Mouse (Mus musculus) c-Kit-positive CD71-positive TER-119-positive erythroid progenitor cells, embryonic 14.5 days (primary cell): Measurements from ENCODE around the gene Ercc2.

ENCODE experiments used
- DNase-seq: peaks from one replicate; pipeline ENCODE4 v3.0.0-alpha.2; 2013; ENCODE audit warnings: low spot score

Ercc2 gene

DNA sequence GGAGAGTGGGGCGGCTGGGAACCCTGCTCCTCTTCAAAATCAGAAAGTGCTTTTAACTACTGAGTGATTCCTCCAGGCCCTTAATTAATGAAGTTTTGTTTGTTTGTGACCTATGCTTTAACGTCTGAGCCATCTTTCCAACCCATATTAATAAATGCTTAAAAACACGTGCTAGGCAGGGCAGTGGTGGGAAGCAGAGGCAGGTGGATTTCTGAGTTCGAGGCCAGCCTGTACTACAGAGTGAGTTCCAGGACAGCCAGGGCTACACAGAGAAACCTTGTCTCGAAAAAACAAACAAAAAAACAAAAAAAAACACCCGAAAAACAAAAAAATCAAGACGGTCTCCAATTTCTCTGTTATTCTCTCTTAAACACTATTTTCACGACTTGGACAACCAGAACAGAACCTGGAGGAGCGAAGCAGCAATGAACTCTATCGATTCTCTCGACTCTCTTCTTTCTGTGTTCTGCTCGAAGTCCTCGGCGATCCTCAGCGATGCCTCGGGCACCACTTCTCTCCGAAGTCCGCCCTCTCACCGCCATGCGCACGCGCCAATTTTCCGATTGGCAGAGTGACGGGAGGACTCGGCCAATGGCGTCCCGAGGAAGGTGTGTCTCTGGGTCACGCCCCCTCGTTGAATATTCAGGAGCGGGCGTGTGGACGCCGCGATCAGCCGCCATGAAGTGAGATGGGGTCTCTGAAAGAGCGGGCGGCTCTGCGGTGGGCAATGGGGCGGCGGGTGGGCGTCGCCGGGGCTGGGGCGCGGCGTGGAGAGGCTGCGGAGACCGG, at the start of gene Ercc2:
Gene Ercc2 (plus strand): TSS at position 634 of the 789 bp plus-strand sequence.
- peak; percentile 99 for DNase-seq

GRCm38 (mm10) chr7:19332709-19333352, 49.0 kb upstream of the Ercc2 start:
- DNase-seq: no peak

DNA sequence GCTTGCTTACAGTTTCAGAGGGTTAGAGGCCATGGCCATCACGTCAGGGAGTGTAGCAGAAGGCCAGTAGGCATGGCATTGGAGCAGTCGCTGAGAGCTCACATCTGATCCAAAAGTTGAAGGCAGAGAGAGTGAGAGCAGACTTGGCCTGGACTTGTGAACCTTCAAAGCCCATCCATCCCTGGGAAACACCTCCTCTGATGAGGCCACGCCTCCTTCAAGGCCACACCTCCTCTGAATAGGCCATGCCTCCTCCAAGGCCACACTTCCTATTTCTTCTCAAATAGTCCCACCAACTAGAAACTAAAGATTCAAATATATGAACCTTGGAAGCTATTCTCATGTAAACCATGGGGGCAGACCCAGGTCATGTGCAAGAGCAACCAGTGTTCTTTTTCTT, 46.2 kb upstream of the Ercc2 start:
- DNase-seq: no peak

GRCm38 (mm10) chr7:19337122-19337521, 44.7 kb upstream of the Ercc2 start:
- DNase-seq: no peak

- DNase-seq: no peak
Measured at GRCm38 (mm10) chr7:19338060-19338459, 43.8 kb upstream of the Ercc2 start.

DNA sequence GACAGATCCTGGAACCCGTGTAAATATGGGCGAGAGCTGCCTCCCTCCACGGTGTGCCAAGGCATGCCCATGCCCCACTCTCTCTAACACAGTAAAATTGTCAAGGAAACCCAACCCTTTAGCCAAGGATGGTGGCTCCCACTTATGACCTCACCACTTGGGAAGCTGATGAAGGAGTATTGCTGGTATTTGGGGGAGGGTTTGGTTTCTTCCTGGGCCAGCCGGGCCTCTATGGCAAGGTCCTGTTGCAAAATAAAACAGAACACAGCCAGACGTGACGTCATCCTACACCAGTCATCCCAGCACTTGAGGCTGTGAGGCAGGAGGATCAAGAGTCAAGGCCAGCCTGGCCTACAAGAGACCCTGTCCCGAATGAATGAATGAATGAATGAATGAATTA, 43.2 kb upstream of the Ercc2 start:
- DNase-seq: no peak

DNA sequence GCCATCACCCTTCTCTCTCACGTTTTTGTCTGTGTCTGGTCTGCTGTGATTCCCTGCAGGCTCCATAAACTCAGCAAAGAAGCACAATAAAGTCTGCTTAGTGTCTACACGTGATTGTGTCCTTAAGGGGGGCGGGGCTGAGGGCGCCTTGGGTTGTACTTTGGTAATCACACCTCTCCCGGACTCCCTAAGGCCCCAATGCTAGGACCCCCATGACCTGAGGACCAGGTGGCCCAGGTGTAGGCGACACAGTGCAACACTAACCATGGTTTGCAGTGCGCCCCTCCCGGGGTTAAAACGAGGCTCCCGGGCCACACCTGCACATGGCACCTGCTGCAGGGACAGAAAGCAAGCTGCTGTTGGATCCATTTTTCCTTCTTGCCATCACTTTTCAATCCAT, 40.6 kb upstream of the Ercc2 start:
- DNase-seq: no peak

DNA sequence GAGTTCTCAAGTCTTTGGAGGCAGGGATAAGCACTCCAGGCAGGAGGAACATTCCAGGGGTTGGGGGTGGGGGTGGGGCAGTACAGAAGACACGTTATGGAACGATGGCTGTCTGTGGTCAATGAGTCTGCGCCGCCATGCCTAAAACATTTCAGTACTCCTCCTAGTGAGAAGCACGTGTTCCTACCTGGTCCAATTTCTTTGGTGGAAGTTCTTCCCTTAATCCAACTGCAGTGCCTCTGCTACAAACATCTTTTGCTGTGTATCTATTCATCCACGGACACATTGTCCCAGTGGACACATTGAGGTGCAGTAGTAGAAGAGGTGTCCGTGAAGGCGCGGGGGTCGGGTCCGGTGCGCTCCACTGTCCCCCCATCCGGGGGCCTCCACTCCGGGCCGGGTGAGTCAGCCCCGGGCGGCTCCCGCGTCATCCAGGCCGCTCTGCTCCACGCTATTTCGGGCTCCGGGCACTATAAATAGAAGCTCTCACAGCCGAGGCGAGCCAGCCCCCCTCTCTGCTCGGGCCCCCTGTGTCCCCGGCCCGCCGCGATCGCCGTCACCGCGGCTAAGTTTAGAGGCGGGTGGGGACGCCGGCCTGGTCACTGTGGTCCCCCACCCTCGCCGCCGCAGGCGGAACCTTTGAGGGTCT, 39.9 kb upstream of the Ercc2 start:
- no peak for DNase-seq

DNA sequence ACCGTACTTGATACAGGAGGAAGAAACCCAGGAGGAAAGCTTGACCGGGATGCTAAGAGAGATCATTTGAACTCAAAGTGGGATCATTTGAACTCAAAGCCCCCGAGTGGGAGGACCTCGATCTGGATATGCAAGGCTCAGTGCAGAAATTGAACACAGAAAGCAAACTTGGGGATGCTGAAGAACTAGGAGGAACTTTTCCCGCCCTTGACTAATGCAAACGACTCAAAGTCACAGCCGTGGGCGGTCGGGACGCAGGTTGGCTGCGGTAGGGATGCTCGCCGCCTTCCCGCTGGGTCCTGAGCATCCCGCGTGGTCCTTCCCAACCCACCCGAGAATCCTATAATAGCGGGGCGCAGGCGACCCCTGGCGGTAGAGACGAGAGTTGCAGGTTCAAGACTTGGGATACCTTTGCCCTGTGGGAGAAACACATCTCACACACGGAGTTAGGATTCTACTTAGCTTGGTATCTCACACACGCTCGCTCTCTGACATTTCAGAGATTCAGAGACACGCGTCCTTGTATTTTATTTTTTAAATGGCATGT, 39.3 kb upstream of the Ercc2 start:
- peak; percentile 70 for DNase-seq

DNA sequence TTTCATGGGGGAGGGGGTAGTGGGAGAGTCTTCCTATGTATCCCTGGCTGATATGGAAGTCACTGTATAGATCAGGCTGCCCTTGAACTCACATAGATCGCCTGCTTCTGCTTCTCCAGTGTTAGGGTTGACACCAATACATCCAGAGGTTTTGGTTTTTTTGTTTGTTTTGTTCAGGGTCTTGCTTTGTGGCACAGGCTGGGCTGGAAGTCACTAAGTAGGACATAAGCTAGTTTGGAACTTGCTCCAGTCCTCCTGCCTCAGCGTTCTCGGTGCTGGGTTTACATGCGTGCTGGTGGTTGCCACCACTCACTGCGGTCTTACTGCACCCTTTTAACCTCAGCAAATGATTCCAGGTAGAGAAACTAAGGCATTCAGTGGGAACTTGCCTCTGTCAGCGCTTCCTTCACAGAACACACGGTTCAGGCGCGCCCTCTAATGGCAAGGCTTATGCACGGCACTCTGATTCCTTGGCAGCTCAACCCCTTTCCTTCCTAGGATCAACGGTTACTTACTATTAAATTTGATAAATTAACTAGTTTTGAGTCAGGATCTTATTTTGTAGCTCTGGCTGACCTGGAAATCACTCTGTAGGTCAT, 38.5 kb upstream of the Ercc2 start:
- DNase-seq: peak; percentile 85

DNA sequence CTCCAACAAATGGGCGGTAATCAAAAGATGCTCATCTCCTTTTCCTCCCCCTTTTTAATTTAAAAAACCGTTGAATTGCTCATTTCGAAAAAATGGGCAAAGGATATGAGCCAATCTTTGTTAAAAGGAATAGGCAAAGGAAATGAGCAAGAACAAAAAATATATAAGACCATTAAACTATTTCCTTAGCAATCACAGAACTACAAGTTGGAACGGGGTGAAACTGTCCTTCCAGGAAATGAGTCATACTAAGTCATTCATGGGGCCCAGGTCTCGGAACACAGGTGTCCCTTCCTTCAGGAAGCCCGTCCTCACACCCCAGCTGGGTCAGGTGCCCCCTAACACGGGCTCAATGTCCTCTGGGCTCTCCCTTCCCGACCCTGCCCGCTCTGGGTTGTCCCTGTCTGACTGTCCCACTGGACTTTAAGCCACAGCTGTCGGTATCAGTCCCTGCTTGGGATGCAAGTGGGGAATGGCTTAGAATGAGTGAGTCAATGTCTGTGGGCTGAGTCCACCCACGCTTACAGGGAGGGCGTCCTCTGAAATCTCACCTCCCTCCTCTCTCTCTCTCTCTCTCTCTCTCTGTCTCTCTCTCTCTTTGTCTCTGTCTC, 37.5 kb upstream of the Ercc2 start, which contains the start of gene Ercc1:
Gene Ercc1 (plus strand): TSS at position 542 of the 611 bp plus-strand sequence.
- no peak for DNase-seq

- DNase-seq: peak; percentile 98
Measured at GRCm38 (mm10) chr7:19344938-19345471, 36.8 kb upstream of the Ercc2 start.

DNA sequence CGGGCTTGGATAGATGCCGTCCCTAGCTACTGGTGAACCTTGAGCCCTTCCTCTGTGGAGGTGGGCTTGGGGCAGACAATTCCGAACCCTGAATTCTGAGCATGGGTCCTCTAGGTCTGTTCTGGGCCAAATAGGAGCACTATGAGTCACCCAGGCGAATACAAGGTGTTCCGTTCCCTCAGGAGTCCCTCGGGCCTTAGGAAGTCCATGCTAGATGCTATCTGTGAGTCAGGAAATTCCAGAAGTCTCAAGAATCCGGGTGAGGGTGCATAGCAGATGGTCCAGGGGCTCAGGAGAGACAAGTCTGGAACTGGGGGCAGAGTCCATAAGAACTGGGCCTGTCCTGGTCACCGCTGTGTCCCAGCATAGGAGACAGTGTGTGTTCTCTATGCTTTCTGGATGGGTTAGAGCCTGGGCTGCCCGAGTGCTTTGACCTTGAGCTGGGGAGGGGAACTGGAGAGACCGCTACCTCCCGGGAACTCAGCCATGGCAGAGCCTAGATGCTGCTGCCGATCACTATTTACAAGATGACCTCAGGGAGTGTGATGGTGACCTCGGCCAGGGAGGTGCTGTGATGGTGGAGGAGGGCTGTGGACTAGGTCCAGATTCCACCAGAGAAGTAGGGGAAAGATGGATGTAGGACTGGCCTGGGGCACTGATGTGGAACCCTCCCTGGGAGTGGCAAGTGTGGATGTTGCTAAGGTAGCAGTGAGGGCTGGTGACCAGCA, 32.5 kb upstream of the Ercc2 start:
- DNase-seq: no peak

DNA sequence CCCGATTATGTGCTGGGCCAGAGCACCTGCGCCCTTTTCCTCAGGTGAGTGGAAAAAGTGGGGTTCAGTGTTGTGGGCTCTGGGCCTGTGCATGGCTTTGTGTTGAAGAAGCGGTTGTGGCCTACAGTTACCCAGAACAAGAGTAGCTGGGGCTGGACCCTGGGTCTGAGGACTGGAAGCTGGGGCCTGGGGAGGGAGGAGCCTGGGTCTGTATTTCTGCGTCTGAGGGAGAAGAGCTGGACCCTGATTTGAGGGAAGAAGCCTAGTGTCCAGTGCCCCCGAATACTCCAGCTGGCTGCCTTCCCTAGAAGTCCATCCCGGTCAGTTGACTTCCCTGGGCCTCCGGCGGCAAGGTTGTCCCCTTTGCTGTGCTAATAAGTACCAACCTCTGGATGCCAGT, 31.6 kb upstream of the Ercc2 start:
- DNase-seq: no peak

GRCm38 (mm10) chr7:19354991-19355390, 26.8 kb upstream of the Ercc2 start:
- DNase-seq: no peak

- no peak for DNase-seq
Measured at GRCm38 (mm10) chr7:19356311-19356710, 25.5 kb upstream of the Ercc2 start.

DNA sequence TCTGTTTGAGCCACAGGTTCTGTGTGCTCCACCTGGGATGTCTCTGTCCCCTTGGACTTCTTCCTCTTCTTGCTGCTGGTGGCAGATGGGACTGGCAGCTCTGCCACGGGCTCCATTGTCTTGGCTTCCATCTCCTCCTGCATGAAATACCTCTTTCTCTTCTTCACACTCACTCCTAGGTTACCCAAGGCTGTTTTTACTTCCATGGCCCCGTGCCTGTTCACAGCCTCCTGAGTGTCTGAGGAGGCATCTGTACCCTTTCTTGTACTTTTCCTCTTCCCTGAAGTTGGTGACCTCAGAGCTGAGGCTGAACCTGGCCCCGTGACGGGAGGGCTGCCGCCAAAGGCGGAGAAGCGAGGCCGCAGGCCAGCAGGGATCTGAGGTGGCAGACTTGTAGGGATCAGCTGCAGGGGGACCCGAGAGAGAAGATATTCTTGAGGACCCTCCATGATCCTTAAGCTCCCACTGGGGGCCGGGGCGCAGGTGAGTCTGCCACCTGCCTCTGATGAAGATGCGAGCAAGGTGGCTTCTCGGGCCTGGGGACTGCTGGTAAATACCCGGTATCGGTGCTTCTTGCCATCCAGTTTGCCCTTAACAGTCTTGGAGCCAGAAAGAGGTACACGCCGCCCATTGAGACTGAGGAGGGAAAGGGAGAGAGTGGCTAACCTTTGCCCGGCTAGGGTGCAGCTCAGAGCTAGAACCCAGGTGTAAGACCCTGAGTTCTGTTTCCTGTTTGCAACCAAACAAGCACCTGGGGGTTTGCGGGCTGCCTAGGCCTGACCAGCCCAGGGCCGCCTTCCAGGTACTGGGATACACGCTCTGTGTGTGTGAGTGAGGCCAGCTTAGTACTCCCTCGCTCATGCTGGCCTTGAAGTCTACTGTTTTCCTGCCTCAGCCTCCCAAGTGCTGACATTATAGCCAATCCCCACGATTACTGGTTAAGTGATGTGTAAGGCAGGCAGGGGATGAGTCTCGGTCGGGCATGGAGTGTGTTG, 24.1 kb upstream of the Ercc2 start:
- DNase-seq: no peak

GRCm38 (mm10) chr7:19358634-19359033, 23.2 kb upstream of the Ercc2 start:
- no peak for DNase-seq

DNA sequence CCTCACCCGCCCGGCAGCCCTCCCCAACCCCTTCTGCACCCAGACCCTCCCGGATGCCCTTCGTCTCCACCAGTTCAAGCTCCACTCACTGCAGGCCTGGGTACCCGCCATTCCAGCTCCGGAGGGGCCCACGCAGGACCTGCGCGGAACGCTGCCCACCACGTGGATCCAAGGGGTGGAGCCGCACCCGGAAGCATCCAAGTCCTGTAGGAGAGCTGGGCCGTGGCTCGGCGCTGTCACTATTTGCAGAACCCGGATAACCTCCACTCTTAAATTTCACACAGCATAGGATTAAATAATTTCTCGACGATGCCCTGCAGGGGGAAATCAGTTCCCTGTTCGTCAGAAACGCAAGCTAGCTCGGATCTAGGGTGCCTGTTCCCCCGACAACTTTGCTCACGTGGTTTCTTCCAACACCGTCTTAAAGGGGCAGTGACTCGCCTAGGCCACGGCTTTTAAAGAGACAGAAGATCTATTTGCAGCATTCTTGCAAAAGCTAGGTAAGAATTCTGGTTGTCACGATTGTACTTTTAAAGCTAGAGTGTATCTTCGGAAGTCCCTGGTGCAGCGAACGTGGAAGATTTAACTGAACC, 22.4 kb upstream of the Ercc2 start, which contains the start of the genes Cd3eap and Ppp1r13l:
Gene Cd3eap (minus strand): TSS at position 185 of the 593 bp plus-strand sequence.
Gene Ppp1r13l (plus strand): TSS at position 451 of the 593 bp plus-strand sequence.
- peak; percentile 88 for DNase-seq
